Mouse (Mus musculus) bone marrow macrophage, adult 2 months (primary cell): ENCODE results near the gene Srd5a3. TPM values are rescaled to one million over a fixed set of nuclear protein-coding genes. Genes with fewer than 3 reads are reported as not detected.

Experiments used
- H3K27ac ChIP-seq: 2 replicates; pipeline ENCODE4 v1.5.1; 2012; ENCODE audit warnings: low read depth, low read length; ENCODE audit not compliant: insufficient read depth
- H3K4me1 ChIP-seq: 2 replicates; pipeline ENCODE4 v1.6.1; 2012; ENCODE audit warnings: low read length; ENCODE audit not compliant: control insufficient read depth, insufficient read depth
- H3K4me3 ChIP-seq: 2 replicates; pipeline ENCODE4 v1.5.1; 2012; ENCODE audit warnings: mild to moderate bottlenecking, low read length, moderate library complexity; ENCODE audit not compliant: insufficient read depth
- CTCF ChIP-seq: IDR thresholded peaks from 2 replicates; pipeline ENCODE4 v1.5.1; 2012; ENCODE audit warnings: low read depth, mild to moderate bottlenecking, low read length, moderate library complexity
- POLR2A ChIP-seq: IDR thresholded peaks from 2 replicates; pipeline ENCODE4 v1.6.1; 2012; ENCODE audit warnings: mild to moderate bottlenecking, low read depth, low read length, borderline replicate concordance
- polyA plus RNA-seq: library from polyadenylated mRNA; stranded (reverse); fragments of >200 nt; gene quantifications from 2 replicates; pipeline ENCODE4 v1.2.4, GENCODE M21; 2012; ENCODE audit not compliant: missing spikeins, insufficient read depth, insufficient read length

The Srd5a3 gene
- polyA plus RNA-seq, 1 experiment: 57.3 TPM

GRCm38 (mm10) chr5:76163828-76164390 lies 23.8 kb downstream of the Srd5a3 start:
- H3K4me1 ChIP-seq: no peaks in the 10 kb centered on the region
- no peak for TF ChIP-seq CTCF
- TF ChIP-seq POLR2A: no peak
- no peak overlapping the region for H3K4me3 ChIP-seq
- H3K27ac ChIP-seq: no peak overlapping the region

- TF ChIP-seq CTCF: no peak
- TF ChIP-seq POLR2A: no peak
- H3K27ac ChIP-seq: no peak overlapping the region
- no peaks in the 10 kb centered on the region for H3K4me1 ChIP-seq
- no peak overlapping the region for H3K4me3 ChIP-seq
Observed at GRCm38 (mm10) chr5:76164827-76165226, 24.8 kb downstream of the Srd5a3 start.

- no peak for TF ChIP-seq CTCF
- TF ChIP-seq POLR2A: no peak
- H3K4me1 ChIP-seq: peaks cover 3% of the 10 kb centered on the region
- H3K4me3 ChIP-seq: no peak overlapping the region
- H3K27ac ChIP-seq: no peak overlapping the region
Observed at GRCm38 (mm10) chr5:76170522-76170921, 30.5 kb downstream of the Srd5a3 start.

GRCm38 (mm10) chr5:76171039-76171438 lies 31.0 kb downstream of the Srd5a3 start:
- no peak overlapping the region for H3K27ac ChIP-seq
- TF ChIP-seq CTCF (no peak), POLR2A (no peak)
- H3K4me1 ChIP-seq: peaks cover 3% of the 10 kb centered on the region
- no peak overlapping the region for H3K4me3 ChIP-seq

GRCm38 (mm10) chr5:76175051-76175450 lies 35.0 kb downstream of the Srd5a3 start:
- peaks cover 12% of the 10 kb centered on the region for H3K4me1 ChIP-seq
- TF ChIP-seq POLR2A (no peak), CTCF (no peak)
- no peak overlapping the region; the same call in 1 of the 2 replicates for H3K27ac ChIP-seq
- no peak overlapping the region for H3K4me3 ChIP-seq

GRCm38 (mm10) chr5:76176411-76176810 lies 36.3 kb downstream of the Srd5a3 start:
- Histone ChIP-seq H3K4me1 (peaks cover 12% of the 10 kb centered on the region), H3K27ac (no peak overlapping the region), H3K4me3 (no peak overlapping the region)
- no peak for TF ChIP-seq POLR2A
- TF ChIP-seq CTCF: no peak

- TF ChIP-seq POLR2A (no peak), CTCF (no peak)
- Histone ChIP-seq H3K27ac (no peak overlapping the region), H3K4me1 (peaks cover 12% of the 10 kb centered on the region), H3K4me3 (no peak overlapping the region)
Observed at GRCm38 (mm10) chr5:76176841-76177240, 36.8 kb downstream of the Srd5a3 start.

- H3K4me1 ChIP-seq: peaks cover 16% of the 10 kb centered on the region
- no peak overlapping the region for H3K4me3 ChIP-seq
- no peak for TF ChIP-seq POLR2A
- no peak for TF ChIP-seq CTCF
- no peak overlapping the region for H3K27ac ChIP-seq
Observed at GRCm38 (mm10) chr5:76177664-76178063, 37.6 kb downstream of the Srd5a3 start.

- Histone ChIP-seq H3K4me3 (no peak overlapping the region), H3K4me1 (peaks cover 24% of the 10 kb centered on the region), H3K27ac (no peak overlapping the region)
- TF ChIP-seq POLR2A: no peak
- no peak for TF ChIP-seq CTCF
Observed at GRCm38 (mm10) chr5:76179171-76179570, 39.1 kb downstream of the Srd5a3 start.

GRCm38 (mm10) chr5:76179791-76180190 lies 39.7 kb downstream of the Srd5a3 start:
- no peak for TF ChIP-seq POLR2A
- no peak for TF ChIP-seq CTCF
- Histone ChIP-seq H3K4me1 (peaks cover 22% of the 10 kb centered on the region), H3K4me3 (no peak overlapping the region), H3K27ac (no peak overlapping the region)

- Histone ChIP-seq H3K4me1 (peaks cover 35% of the 10 kb centered on the region), H3K27ac (no peak overlapping the region), H3K4me3 (no peak overlapping the region)
- no peak for TF ChIP-seq POLR2A
- no peak for TF ChIP-seq CTCF
Observed at GRCm38 (mm10) chr5:76182326-76182725, 42.3 kb downstream of the Srd5a3 start.
